Mouse (Mus musculus): ENCODE results near the gene Nav1. TPM values are rescaled to one million over a fixed set of nuclear protein-coding genes. Genes with fewer than 3 reads are reported as not detected.

Nav1 gene
- total and polyA plus RNA-seq, 2 experiments = 0.83 to 1.8 TPM

GRCm38 (mm10) chr1:135540270-135540669 lies 66.8 kb downstream of the Nav1 start:
- TF ChIP-seq POLR2A (IDR thresholded peaks at IDR 0.05; ENCODE audit: extremely low read depth, insufficient read depth, low read length) (no peak), CTCF (IDR thresholded peaks at IDR 0.05; ENCODE audit: low read depth, low read length) (peak; percentile 87)
- no peaks in the 10 kb centered on the region for H3K36me3 ChIP-seq (ENCODE audit: control insufficient read depth, insufficient read depth, low read length)

DNA sequence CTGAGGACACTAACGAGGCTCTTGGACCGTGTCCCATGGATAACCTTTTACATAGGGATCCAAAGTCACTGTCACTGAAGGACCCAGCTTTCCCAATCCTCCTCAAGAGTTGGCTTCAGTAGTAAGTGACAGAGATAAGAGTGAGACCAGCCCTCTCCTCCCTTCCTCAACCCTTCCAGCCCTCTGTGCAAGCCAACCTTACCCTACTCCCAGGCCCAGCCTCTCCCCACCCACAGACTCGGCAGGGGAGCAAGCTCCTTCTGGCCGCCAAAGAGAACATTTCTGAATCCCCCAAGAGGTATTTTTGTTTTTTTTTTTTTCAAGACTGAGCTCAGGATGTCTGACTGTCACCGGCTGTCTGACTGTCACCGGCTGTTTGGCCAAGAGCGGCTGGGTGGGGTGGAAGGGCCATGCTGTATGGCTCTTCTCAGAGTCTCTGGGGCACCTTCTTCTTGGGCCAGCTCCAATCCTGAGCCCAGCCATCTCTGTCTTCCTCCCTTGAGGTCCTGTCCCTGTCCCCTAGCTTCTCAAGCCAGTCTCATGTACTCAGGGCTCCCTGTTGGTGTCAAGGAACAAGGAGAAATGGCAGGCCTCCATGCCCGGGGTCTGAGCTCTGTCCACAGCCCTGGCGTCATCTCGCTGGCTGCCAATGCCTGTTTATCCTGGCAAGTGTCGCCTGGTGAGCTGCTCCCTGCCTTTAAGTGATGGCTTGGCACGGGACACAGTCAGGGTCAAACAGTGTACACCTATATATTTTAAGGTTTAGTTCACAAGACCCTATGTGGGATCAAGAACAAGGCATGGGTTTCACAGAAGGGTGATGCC lies 68.4 kb downstream of the Nav1 start:
- 75% methylated on average over 12 of the region's 12 CpGs for WGBS
- Histone ChIP-seq H3K79me2 (ENCODE audit: control insufficient read depth, insufficient read depth, low read length) (no peaks in the 10 kb centered on the region), H3K27ac (replicated peaks; ENCODE audit: insufficient read depth, low read depth, low read length) (no peak overlapping the region), H3K4me1 (ENCODE audit: control insufficient read depth, insufficient read depth, low read length) (0 out of 2 replicates have a peak, but pooled peaks cover 4% of the 10 kb centered on the region), H3K27me3 (ENCODE audit: control insufficient read depth, insufficient read depth, low read length) (no peaks in the 10 kb centered on the region), H3K36me3 (ENCODE audit: control insufficient read depth, insufficient read depth, low read length) (no peaks in the 10 kb centered on the region), H3K4me3 (ENCODE audit: insufficient read depth, low read depth, low read length) (no peak overlapping the region), H3K9ac (ENCODE audit: low read depth, low read length) (no peak overlapping the region)
- DNase-seq (ENCODE audit: extremely low read depth, low read depth, low spot score) = no peak
- TF ChIP-seq CTCF (IDR thresholded peaks at IDR 0.05; ENCODE audit: low read depth, low read length) (no peak), POLR2A (IDR thresholded peaks at IDR 0.05; ENCODE audit: extremely low read depth, insufficient read depth, low read length) (no peak)

More at GRCm38 (mm10) chr1:135540270-135540669, 66.8 kb downstream of the Nav1 start:
- H3K4me1 ChIP-seq (ENCODE audit: control insufficient read depth, insufficient read depth, low read length) = no peaks in the 10 kb centered on the region
- H3K9ac ChIP-seq (ENCODE audit: low read depth, low read length) = no peak overlapping the region
- no peak overlapping the region for H3K27ac ChIP-seq (replicated peaks; ENCODE audit: insufficient read depth, low read depth, low read length)
- DNase-seq (ENCODE audit: extremely low read depth, low read depth, low spot score) = peak; percentile 24
- H3K27me3 ChIP-seq (ENCODE audit: control insufficient read depth, insufficient read depth, low read length) = no peaks in the 10 kb centered on the region
- 24% methylated on average over 4 of the region's 4 CpGs for WGBS
- no peaks in the 10 kb centered on the region for H3K79me2 ChIP-seq (ENCODE audit: control insufficient read depth, insufficient read depth, low read length)
- no peak overlapping the region for H3K4me3 ChIP-seq (ENCODE audit: insufficient read depth, low read depth, low read length)

DNA sequence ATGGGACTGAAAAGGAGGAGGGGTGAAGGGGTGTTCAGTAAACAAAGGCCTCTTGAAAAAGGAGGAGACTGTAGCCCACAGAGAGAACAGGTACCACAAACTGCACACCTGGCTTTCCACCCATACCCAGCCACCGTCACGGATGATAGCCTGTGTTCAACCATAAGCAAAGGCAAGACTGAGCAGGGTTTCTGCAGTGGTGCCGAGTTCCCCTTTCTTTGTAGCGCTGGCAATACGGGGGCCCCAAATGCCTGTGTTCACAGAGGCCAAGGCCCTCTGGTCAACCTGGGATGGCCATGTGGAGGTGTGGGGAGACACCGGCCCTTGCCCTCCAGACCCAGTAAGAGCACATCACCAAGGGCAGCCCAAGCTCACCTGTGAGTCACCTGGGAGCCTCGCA lies 70.3 kb downstream of the Nav1 start:
- no peak for DNase-seq (ENCODE audit: extremely low read depth, low read depth, low spot score)
- Histone ChIP-seq H3K79me2 (ENCODE audit: control insufficient read depth, insufficient read depth, low read length) (no peaks in the 10 kb centered on the region), H3K27ac (replicated peaks; ENCODE audit: insufficient read depth, low read depth, low read length) (no peak overlapping the region), H3K36me3 (ENCODE audit: control insufficient read depth, insufficient read depth, low read length) (no peaks in the 10 kb centered on the region), H3K4me3 (ENCODE audit: insufficient read depth, low read depth, low read length) (no peak overlapping the region), H3K27me3 (ENCODE audit: control insufficient read depth, insufficient read depth, low read length) (no peaks in the 10 kb centered on the region), H3K4me1 (ENCODE audit: control insufficient read depth, insufficient read depth, low read length) (0 out of 2 replicates have a peak, but pooled peaks cover 4% of the 10 kb centered on the region), H3K9ac (ENCODE audit: low read depth, low read length) (no peak overlapping the region)
- WGBS = 89% methylated on average over 7 of the region's 7 CpGs
- TF ChIP-seq CTCF (IDR thresholded peaks at IDR 0.05; ENCODE audit: low read depth, low read length) (no peak), POLR2A (IDR thresholded peaks at IDR 0.05; ENCODE audit: extremely low read depth, insufficient read depth, low read length) (no peak)

DNA sequence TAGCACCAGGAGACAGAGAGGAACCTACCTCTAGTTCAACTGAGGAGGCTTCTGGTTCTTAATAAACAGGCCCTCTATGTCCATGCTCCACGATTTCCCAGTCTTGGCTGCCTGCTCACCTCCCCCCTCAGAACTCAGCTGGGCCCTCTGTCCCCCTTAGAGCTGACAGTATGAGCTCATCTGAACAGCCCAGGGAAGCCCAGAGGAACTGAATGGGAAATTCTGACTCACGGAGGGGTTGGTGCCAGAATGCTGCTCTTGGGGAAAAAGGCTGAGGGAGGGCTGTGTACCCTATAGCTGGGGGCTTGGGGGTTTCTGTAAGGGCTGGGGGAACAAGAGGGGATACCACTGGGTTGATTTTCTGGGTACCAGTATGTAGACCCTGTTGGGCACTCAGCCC lies 70.8 kb downstream of the Nav1 start:
- no peaks in the 10 kb centered on the region for H3K79me2 ChIP-seq (ENCODE audit: control insufficient read depth, insufficient read depth, low read length)
- TF ChIP-seq CTCF (IDR thresholded peaks at IDR 0.05; ENCODE audit: low read depth, low read length) (no peak), POLR2A (IDR thresholded peaks at IDR 0.05; ENCODE audit: extremely low read depth, insufficient read depth, low read length) (no peak)
- H3K36me3 ChIP-seq (ENCODE audit: control insufficient read depth, insufficient read depth, low read length) = no peaks in the 10 kb centered on the region
- 79% methylated on average over 2 of the region's 2 CpGs for WGBS
- DNase-seq (ENCODE audit: extremely low read depth, low read depth, low spot score) = no peak
- no peak overlapping the region for H3K4me3 ChIP-seq (ENCODE audit: insufficient read depth, low read depth, low read length)
- no peaks in the 10 kb centered on the region for H3K27me3 ChIP-seq (ENCODE audit: control insufficient read depth, insufficient read depth, low read length)
- H3K9ac ChIP-seq (ENCODE audit: low read depth, low read length) = no peak overlapping the region
- H3K27ac ChIP-seq (replicated peaks; ENCODE audit: insufficient read depth, low read depth, low read length) = no peak overlapping the region
- 0 out of 2 replicates have a peak, but pooled peaks cover 4% of the 10 kb centered on the region for H3K4me1 ChIP-seq (ENCODE audit: control insufficient read depth, insufficient read depth, low read length)

- peak overlapping the region; percentile 22; the same call in 1 of the 2 replicates for H3K27ac ChIP-seq (replicated peaks; ENCODE audit: insufficient read depth, low read depth, low read length)
- H3K4me3 ChIP-seq (ENCODE audit: insufficient read depth, low read depth, low read length) = no peak overlapping the region
- no peak overlapping the region for H3K9ac ChIP-seq (ENCODE audit: low read depth, low read length)
- TF ChIP-seq CTCF (IDR thresholded peaks at IDR 0.05; ENCODE audit: low read depth, low read length) (no peak), POLR2A (IDR thresholded peaks at IDR 0.05; ENCODE audit: extremely low read depth, insufficient read depth, low read length) (no peak)
- WGBS = 40% methylated on average over 4 of the region's 4 CpGs
- no peaks in the 10 kb centered on the region for H3K36me3 ChIP-seq (ENCODE audit: control insufficient read depth, insufficient read depth, low read length)
- DNase-seq (ENCODE audit: extremely low read depth, low read depth, low spot score) = peak; percentile 25
- H3K4me1 ChIP-seq (ENCODE audit: control insufficient read depth, insufficient read depth, low read length) = 0 out of 2 replicates have a peak, but pooled peaks cover 4% of the 10 kb centered on the region
- no peaks in the 10 kb centered on the region for H3K79me2 ChIP-seq (ENCODE audit: control insufficient read depth, insufficient read depth, low read length)
- H3K27me3 ChIP-seq (ENCODE audit: control insufficient read depth, insufficient read depth, low read length) = no peaks in the 10 kb centered on the region
Observed at GRCm38 (mm10) chr1:135535256-135535655, 71.8 kb downstream of the Nav1 start.

DNA sequence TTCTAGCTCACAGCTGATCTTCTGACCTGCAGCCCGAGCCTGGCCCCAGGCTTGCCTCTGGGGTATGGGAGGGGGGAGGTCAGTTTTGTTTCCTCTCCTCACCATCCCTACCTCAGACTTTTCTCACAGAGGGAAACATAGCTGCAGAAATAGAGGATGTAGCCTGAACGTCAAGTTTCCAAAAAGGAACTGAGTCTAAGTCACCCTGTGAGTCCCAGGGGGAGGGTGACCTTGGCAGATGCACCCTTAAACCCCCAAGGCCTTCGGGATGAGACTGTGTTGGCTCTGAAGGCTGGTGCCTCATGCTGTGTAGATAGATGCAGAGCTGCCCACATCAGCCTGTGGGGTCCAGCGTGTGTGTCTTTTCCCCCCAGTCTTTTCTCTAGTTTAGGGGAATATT lies 72.3 kb downstream of the Nav1 start:
- Histone ChIP-seq H3K27ac (replicated peaks; ENCODE audit: insufficient read depth, low read depth, low read length) (peak overlapping the region; percentile 27; the same call in 1 of the 2 replicates), H3K27me3 (ENCODE audit: control insufficient read depth, insufficient read depth, low read length) (no peaks in the 10 kb centered on the region), H3K79me2 (ENCODE audit: control insufficient read depth, insufficient read depth, low read length) (no peaks in the 10 kb centered on the region), H3K4me3 (ENCODE audit: insufficient read depth, low read depth, low read length) (no peak overlapping the region), H3K36me3 (ENCODE audit: control insufficient read depth, insufficient read depth, low read length) (no peaks in the 10 kb centered on the region), H3K9ac (ENCODE audit: low read depth, low read length) (no peak overlapping the region), H3K4me1 (ENCODE audit: control insufficient read depth, insufficient read depth, low read length) (0 out of 2 replicates have a peak, but pooled peaks cover 4% of the 10 kb centered on the region)
- TF ChIP-seq CTCF (IDR thresholded peaks at IDR 0.05; ENCODE audit: low read depth, low read length) (no peak), POLR2A (IDR thresholded peaks at IDR 0.05; ENCODE audit: extremely low read depth, insufficient read depth, low read length) (no peak)
- no peak for DNase-seq (ENCODE audit: extremely low read depth, low read depth, low spot score)
- WGBS = 68% methylated on average over 4 of the region's 4 CpGs

Data from liver, adult 2 months (tissue).